Mouse (Mus musculus): ENCODE results near the gene Gm10322. TPM values are rescaled to one million over a fixed set of nuclear protein-coding genes. Genes with fewer than 3 reads are reported as not detected.

Gene Gm10322
- polyA plus RNA-seq, 1 experiment from 2014 or later = not detected

DNA sequence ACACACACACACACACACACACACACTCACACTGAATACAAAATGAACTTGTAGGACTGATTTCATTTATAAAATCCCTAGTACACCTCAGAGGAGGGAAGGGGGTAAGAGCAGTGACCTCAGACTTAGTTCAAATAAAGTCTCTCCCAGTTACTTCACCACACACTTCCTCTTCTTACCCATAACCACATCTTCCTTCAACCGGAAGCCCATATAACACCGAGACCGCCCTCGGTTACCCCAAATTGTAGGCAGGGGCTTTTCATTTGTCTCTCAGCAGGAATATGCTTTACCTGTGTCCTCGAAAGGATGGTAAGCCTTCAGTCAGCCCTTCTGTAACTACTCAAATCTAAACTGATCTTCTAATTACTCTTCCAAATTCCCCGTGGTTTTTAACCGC is 26.4 kb upstream of the Gm10322 start:
- DNase-seq (ENCODE audit: low spot score) (no peak), ATAC-seq (replicated peaks; ENCODE audit: low FRiP score, low TSS enrichment, low read depth) (no peak)
- H3K36me3 ChIP-seq (ENCODE audit: control insufficient read depth, insufficient read depth, low read length) = no peaks in the 10 kb centered on the region
- no peak overlapping the region for H3K27ac ChIP-seq (ENCODE audit: low read depth)
- H3K4me1 ChIP-seq (replicated peaks; ENCODE audit: control insufficient read depth, insufficient read depth, low read length) = no peaks in the 10 kb centered on the region
- H3K27me3 ChIP-seq (replicated peaks; ENCODE audit: control insufficient read depth, insufficient read depth, low read length) = no peaks in the 10 kb centered on the region
- H3K4me3 ChIP-seq (ENCODE audit: low read depth, low read length) = no peak overlapping the region
- no peaks in the 10 kb centered on the region for H3K9me3 ChIP-seq (ENCODE audit: control insufficient read depth, low read length)
- H3K4me2 ChIP-seq (ENCODE audit: low read length) = no peak overlapping the region
- WGBS = 87% methylated on average over 7 of the region's 7 CpGs
- no peak overlapping the region for H3K9ac ChIP-seq (ENCODE audit: low read length)

DNA sequence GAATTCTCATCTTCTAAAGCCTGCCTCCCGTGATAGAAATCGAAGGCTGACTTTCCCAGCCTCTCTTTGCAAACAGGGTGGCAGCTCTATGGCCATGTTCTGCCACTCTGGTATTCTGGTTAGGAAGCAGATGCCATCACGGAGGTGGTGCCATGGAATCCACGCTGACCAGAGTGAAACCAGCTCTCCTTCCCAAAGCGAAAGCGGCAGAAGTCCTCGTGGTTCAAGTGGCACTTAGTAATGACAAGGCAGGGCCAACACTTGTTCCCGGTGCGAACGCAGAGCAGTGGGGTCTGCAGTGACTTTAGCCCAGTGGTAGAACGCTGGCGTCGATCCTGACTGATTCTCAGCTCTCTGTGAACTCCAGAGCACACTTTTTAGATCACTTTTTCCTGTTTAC is 26.0 kb upstream of the Gm10322 start:
- Histone ChIP-seq H3K4me3 (ENCODE audit: low read depth, low read length) (no peak overlapping the region), H3K4me1 (replicated peaks; ENCODE audit: control insufficient read depth, insufficient read depth, low read length) (no peaks in the 10 kb centered on the region), H3K27ac (ENCODE audit: low read depth) (no peak overlapping the region), H3K27me3 (replicated peaks; ENCODE audit: control insufficient read depth, insufficient read depth, low read length) (no peaks in the 10 kb centered on the region), H3K9ac (ENCODE audit: low read length) (no peak overlapping the region), H3K4me2 (ENCODE audit: low read length) (no peak overlapping the region), H3K9me3 (ENCODE audit: control insufficient read depth, low read length) (no peaks in the 10 kb centered on the region), H3K36me3 (ENCODE audit: control insufficient read depth, insufficient read depth, low read length) (no peaks in the 10 kb centered on the region)
- DNase-seq (ENCODE audit: low spot score) (no peak), ATAC-seq (replicated peaks; ENCODE audit: low FRiP score, low TSS enrichment, low read depth) (no peak)
- WGBS = 83% methylated on average over 13 of the region's 13 CpGs

DNA sequence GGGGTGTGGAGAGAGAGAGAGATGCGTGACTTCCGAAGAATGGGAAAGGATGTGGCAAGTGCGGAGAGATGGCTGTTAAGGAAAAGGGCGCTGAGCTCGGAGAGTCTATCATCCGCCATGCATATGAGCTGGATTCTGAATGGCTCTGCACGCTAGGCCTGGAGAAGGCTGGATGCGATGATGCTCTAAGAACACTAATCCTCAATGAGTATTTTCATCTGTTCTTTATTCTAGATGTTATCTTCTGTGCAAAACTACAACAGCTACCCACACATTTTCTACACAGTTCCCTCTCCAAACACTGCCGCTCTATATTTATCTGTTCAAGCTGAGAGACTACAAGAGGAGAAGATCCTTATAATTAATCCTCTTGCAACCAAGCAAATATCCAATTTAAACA is 25.3 kb upstream of the Gm10322 start:
- no peak overlapping the region for H3K27ac ChIP-seq (ENCODE audit: low read depth)
- H3K4me3 ChIP-seq (ENCODE audit: low read depth, low read length) = no peak overlapping the region
- 95% methylated on average over 9 of the region's 9 CpGs for WGBS
- no peaks in the 10 kb centered on the region for H3K9me3 ChIP-seq (ENCODE audit: control insufficient read depth, low read length)
- no peak overlapping the region for H3K4me2 ChIP-seq (ENCODE audit: low read length)
- DNase-seq (ENCODE audit: low spot score) = no peak
- H3K4me1 ChIP-seq (replicated peaks; ENCODE audit: control insufficient read depth, insufficient read depth, low read length) = no peaks in the 10 kb centered on the region
- H3K36me3 ChIP-seq (ENCODE audit: control insufficient read depth, insufficient read depth, low read length) = no peaks in the 10 kb centered on the region
- ATAC-seq (replicated peaks; ENCODE audit: low FRiP score, low TSS enrichment, low read depth) = no peak
- H3K9ac ChIP-seq (ENCODE audit: low read length) = no peak overlapping the region
- no peaks in the 10 kb centered on the region for H3K27me3 ChIP-seq (replicated peaks; ENCODE audit: control insufficient read depth, insufficient read depth, low read length)

DNA sequence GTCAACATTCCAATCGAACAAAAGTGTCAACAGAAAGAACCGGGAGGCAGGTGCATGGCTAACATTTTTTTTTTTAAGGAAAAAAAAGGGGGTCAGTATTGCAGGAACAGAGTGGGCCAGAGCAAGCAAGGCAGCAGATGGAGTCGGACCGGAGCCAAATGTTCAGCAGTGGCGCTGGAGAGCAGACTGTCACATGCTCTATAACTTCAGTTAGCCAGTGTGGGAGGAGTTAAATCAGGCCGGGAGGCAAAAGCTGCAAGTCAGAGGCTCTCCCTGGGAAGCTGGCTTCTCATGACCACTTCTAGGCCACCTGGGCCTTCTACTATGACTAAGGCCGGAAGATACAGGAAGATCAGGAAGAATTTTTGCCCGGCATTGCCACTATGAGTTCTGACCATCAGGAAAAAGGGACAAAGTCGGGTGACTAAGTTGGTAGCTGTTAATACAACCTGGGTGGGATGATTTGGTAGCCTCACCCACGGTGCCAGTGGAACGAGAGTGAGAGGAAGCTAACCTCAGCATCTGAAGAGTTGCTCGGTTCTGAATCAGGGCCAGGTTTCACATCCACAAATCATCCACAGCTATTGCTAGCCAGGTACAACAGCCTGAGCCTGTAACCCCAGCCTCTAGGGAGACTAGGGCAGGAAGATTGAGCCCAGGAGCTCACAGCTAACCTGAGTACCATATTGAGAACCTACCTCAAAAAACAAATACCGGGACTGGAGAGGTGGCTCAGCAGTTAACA is 21.9 kb upstream of the Gm10322 start:
- no peaks in the 10 kb centered on the region for H3K27me3 ChIP-seq (replicated peaks; ENCODE audit: control insufficient read depth, insufficient read depth, low read length)

DNA sequence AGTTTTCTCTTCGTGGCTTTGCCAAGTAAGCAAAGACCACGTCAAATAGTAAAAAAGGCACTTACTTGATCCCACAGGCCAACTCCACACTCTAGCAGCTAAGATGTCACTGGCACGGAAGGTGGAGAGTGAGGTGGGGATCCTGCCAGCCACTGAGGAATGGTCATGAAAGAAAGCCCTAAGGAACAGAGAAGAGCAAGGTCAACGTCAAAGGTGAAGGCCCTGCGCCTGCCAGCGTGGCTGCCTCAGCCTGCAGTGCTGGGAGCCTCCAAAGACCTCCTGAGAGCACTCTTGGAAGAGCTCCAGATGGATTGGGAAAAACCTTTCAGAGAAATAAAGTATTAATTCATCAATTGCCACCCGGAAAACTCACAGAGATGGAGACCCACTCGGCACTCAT is 15.3 kb upstream of the Gm10322 start:
- no peaks in the 10 kb centered on the region for H3K27me3 ChIP-seq (replicated peaks; ENCODE audit: control insufficient read depth, insufficient read depth, low read length)
- H3K27ac ChIP-seq (ENCODE audit: low read depth) = no peak overlapping the region
- H3K4me1 ChIP-seq (replicated peaks; ENCODE audit: control insufficient read depth, insufficient read depth, low read length) = peaks cover 7% of the 10 kb centered on the region; the same call in 1 of the 2 replicates
- H3K4me2 ChIP-seq (ENCODE audit: low read length) = no peak overlapping the region
- ATAC-seq (replicated peaks; ENCODE audit: low FRiP score, low TSS enrichment, low read depth) (no peak), DNase-seq (ENCODE audit: low spot score) (no peak)
- no peaks in the 10 kb centered on the region for H3K9me3 ChIP-seq (ENCODE audit: control insufficient read depth, low read length)
- 0 out of 2 replicates have a peak, but pooled peaks cover 6% of the 10 kb centered on the region for H3K36me3 ChIP-seq (ENCODE audit: control insufficient read depth, insufficient read depth, low read length)
- H3K9ac ChIP-seq (ENCODE audit: low read length) = no peak overlapping the region
- no peak overlapping the region for H3K4me3 ChIP-seq (ENCODE audit: low read depth, low read length)
- 76% methylated on average over 8 of the region's 8 CpGs for WGBS

More for the DNA sequence above, 21.9 kb upstream of the Gm10322 start:
- DNase-seq (ENCODE audit: low spot score) (no peak), ATAC-seq (replicated peaks; ENCODE audit: low FRiP score, low TSS enrichment, low read depth) (no peak)
- Histone ChIP-seq H3K27ac (ENCODE audit: low read depth) (no peak overlapping the region), H3K9ac (ENCODE audit: low read length) (no peak overlapping the region), H3K4me2 (ENCODE audit: low read length) (no peak overlapping the region), H3K4me1 (replicated peaks; ENCODE audit: control insufficient read depth, insufficient read depth, low read length) (no peaks in the 10 kb centered on the region), H3K9me3 (ENCODE audit: control insufficient read depth, low read length) (no peaks in the 10 kb centered on the region), H3K4me3 (ENCODE audit: low read depth, low read length) (no peak overlapping the region), H3K36me3 (ENCODE audit: control insufficient read depth, insufficient read depth, low read length) (0 out of 2 replicates have a peak, but pooled peaks cover 6% of the 10 kb centered on the region)
- WGBS = 76% methylated on average over 13 of the region's 13 CpGs

DNA sequence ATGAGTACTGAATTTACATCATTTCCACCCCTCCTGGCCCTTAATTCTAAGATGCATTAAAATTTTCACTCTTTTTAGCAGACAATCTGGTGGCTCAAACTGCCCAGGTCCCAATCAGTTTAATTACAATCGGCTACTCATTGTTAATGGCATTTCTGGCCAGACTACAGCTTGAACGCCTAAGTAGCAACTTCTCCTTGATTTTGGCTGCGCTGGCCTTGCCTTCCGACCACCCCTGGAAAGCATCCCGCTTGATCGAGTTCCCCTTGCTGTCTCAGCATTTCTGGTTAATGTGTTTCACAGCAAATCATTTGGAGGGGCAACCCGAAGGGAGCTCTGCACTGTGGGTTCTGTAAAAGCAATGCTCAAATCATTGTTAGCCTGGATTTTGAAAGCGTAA is 13.8 kb upstream of the Gm10322 start:
- peaks cover 7% of the 10 kb centered on the region for H3K4me1 ChIP-seq (replicated peaks; ENCODE audit: control insufficient read depth, insufficient read depth, low read length)
- H3K27me3 ChIP-seq (replicated peaks; ENCODE audit: control insufficient read depth, insufficient read depth, low read length) = no peaks in the 10 kb centered on the region
- H3K27ac ChIP-seq (ENCODE audit: low read depth) = no peak overlapping the region
- DNase-seq (ENCODE audit: low spot score) = no peak
- no peak overlapping the region for H3K4me2 ChIP-seq (ENCODE audit: low read length)
- 0 out of 2 replicates have a peak, but pooled peaks cover 6% of the 10 kb centered on the region for H3K36me3 ChIP-seq (ENCODE audit: control insufficient read depth, insufficient read depth, low read length)
- H3K9ac ChIP-seq (ENCODE audit: low read length) = no peak overlapping the region
- WGBS = 67% methylated on average over 8 of the region's 8 CpGs
- no peaks in the 10 kb centered on the region for H3K9me3 ChIP-seq (ENCODE audit: control insufficient read depth, low read length)
- ATAC-seq (replicated peaks; ENCODE audit: low FRiP score, low TSS enrichment, low read depth) = no peak
- no peak overlapping the region for H3K4me3 ChIP-seq (ENCODE audit: low read depth, low read length)

DNA sequence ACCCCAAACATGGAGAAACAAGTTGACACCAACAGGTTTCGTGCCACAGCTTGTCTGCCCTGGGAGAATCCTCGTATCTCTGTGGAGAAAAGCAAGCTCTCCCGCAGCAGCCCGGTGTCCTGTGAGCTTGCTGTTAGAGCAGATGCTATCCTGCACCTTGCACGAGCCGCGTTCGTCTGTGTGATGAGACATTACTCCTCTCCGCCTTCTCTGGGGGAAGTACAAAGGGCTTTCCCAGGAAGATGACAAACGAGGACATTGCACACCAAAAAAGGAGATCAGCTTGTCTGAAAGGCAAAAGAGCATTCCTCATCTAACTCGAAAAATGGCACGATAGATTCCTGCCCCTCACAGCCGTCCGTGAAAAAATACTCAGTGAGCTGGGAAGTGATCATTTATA is 13.0 kb upstream of the Gm10322 start:
- WGBS = 45% methylated on average over 14 of the region's 14 CpGs
- H3K4me2 ChIP-seq (ENCODE audit: low read length) = no peak overlapping the region
- peak overlapping the region; percentile 59; the same call in 1 of the 2 replicates for H3K27ac ChIP-seq (ENCODE audit: low read depth)

DNA sequence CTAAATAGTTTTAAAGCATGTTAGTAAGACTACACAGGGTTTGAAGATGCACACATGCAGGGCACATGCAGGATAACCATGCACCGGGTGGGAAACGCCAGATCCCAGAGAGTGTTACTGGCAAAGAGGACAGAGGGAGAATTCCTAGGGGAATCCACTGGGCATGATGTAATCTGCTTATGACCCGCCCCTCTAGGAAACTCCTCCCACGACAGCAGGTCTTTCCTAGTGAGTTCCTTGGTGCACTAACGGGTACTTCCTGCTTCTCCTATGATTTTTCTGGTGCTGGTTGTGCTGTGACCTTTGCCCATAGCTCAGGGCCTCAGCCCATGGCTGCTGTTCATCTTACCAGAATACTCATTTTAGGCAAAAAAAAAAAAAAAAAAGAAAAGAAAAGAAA is 12.0 kb upstream of the Gm10322 start:
- Histone ChIP-seq H3K36me3 (ENCODE audit: control insufficient read depth, insufficient read depth, low read length) (no peaks in the 10 kb centered on the region), H3K4me1 (replicated peaks; ENCODE audit: control insufficient read depth, insufficient read depth, low read length) (peaks cover 7% of the 10 kb centered on the region), H3K4me3 (ENCODE audit: low read depth, low read length) (no peak overlapping the region), H3K9ac (ENCODE audit: low read length) (no peak overlapping the region), H3K4me2 (ENCODE audit: low read length) (no peak overlapping the region), H3K27ac (ENCODE audit: low read depth) (no peak overlapping the region), H3K9me3 (ENCODE audit: control insufficient read depth, low read length) (no peaks in the 10 kb centered on the region), H3K27me3 (replicated peaks; ENCODE audit: control insufficient read depth, insufficient read depth, low read length) (no peaks in the 10 kb centered on the region)
- 52% methylated on average over 5 of the region's 5 CpGs for WGBS
- ATAC-seq (replicated peaks; ENCODE audit: low FRiP score, low TSS enrichment, low read depth) (no peak), DNase-seq (ENCODE audit: low spot score) (no peak)

More for the DNA sequence above, 13.0 kb upstream of the Gm10322 start:
- DNase-seq (ENCODE audit: low spot score) (no peak), ATAC-seq (replicated peaks; ENCODE audit: low FRiP score, low TSS enrichment, low read depth) (no peak)
- Histone ChIP-seq H3K9me3 (ENCODE audit: control insufficient read depth, low read length) (no peaks in the 10 kb centered on the region), H3K4me3 (ENCODE audit: low read depth, low read length) (no peak overlapping the region), H3K36me3 (ENCODE audit: control insufficient read depth, insufficient read depth, low read length) (no peaks in the 10 kb centered on the region), H3K9ac (ENCODE audit: low read length) (no peak overlapping the region), H3K4me1 (replicated peaks; ENCODE audit: control insufficient read depth, insufficient read depth, low read length) (peaks cover 7% of the 10 kb centered on the region), H3K27me3 (replicated peaks; ENCODE audit: control insufficient read depth, insufficient read depth, low read length) (no peaks in the 10 kb centered on the region)

DNA sequence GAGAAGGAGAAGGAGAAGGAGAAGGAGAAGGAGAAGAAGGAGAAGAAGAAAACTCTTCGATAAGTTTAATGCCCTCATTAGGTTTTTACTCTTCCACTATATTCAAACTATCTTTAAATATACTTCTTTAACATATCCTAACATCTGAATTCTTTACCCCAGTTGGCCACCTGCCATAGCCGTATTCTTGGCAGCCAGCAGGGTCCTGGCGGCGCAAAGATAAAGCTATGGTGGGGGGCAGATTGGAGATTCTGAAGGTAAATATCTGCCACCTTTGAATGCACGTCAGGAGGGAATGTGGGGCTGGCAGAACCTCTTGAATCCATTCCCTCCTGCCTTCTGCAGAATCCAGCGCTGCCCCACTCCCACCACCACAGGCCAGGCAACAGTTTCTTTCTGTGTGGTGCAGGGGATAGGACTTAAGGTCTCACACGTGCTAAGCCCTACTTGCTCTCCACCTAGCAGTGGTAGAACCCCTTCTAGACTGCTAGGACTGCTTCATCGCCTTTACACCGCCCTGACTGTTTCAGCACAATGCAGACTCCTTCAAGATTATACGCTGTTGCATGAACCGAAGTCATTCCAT is 10.9 kb upstream of the Gm10322 start:
- 66% methylated on average over 11 of the region's 11 CpGs for WGBS

More for the DNA sequence above, 10.9 kb upstream of the Gm10322 start:
- no peaks in the 10 kb centered on the region for H3K9me3 ChIP-seq (ENCODE audit: control insufficient read depth, low read length)
- H3K36me3 ChIP-seq (ENCODE audit: control insufficient read depth, insufficient read depth, low read length) = no peaks in the 10 kb centered on the region
- H3K27me3 ChIP-seq (replicated peaks; ENCODE audit: control insufficient read depth, insufficient read depth, low read length) = no peaks in the 10 kb centered on the region
- DNase-seq (ENCODE audit: low spot score) (no peak), ATAC-seq (replicated peaks; ENCODE audit: low FRiP score, low TSS enrichment, low read depth) (no peak)
- no peak overlapping the region for H3K27ac ChIP-seq (ENCODE audit: low read depth)
- no peak overlapping the region for H3K9ac ChIP-seq (ENCODE audit: low read length)
- H3K4me1 ChIP-seq (replicated peaks; ENCODE audit: control insufficient read depth, insufficient read depth, low read length) = peaks cover 7% of the 10 kb centered on the region
- H3K4me2 ChIP-seq (ENCODE audit: low read length) = no peak overlapping the region
- no peak overlapping the region for H3K4me3 ChIP-seq (ENCODE audit: low read depth, low read length)
